Mouse (Mus musculus): ENCODE measurements around the gene Yy2. TPM values are rescaled to one million over a fixed set of nuclear protein-coding genes. Genes with fewer than 3 reads are reported as not detected.

Gene Yy2
- polyA plus RNA-seq (2012; rRNA removed) (2.9 TPM in 1 of 2 replicates, not detected in the other), polyA plus RNA-seq (2014; fragmentation: Nextera tagmentation; extraction: Ambion mirVana) (3.4 and 3.6 TPM in 2 replicates)

GRCm38 (mm10) chrX:157568840-157569239 is at the start of gene Yy2:
TSS of gene Yy2 (minus strand) at chrX:157568985.
- no peak for TF ChIP-seq POLR2A (IDR thresholded peaks at IDR 0.05; ENCODE audit: borderline replicate concordance, extremely low read depth, insufficient read depth, insufficient read length)
- H3K27me3 ChIP-seq (ENCODE audit: control insufficient read depth, insufficient read depth, low read length), result no peaks in the 10 kb centered on the region
- 89% methylated on average over 26 of the region's 26 CpGs for WGBS
- H3K36me3 ChIP-seq (ENCODE audit: control insufficient read depth, insufficient read depth, low read length), result no peaks in the 10 kb centered on the region
- no peak for ATAC-seq (ENCODE audit: low FRiP score, low read depth)
- H3K27ac ChIP-seq (replicated peaks; ENCODE audit: low read depth, low read length), result no peak within 1 kb of the TSS
- no peak for DNase-seq (ENCODE audit: low spot score)
- H3K4me2 ChIP-seq (replicated peaks; ENCODE audit: low read depth, low read length, severe bottlenecking), result no peak within 1 kb of the TSS
- H3K4me1 ChIP-seq (ENCODE audit: control insufficient read depth, insufficient read depth, low read length), result no peaks in the 10 kb centered on the region
- H3K9me3 ChIP-seq (ENCODE audit: control insufficient read depth, low read length), result no peaks in the 10 kb centered on the region
- no peak within 1 kb of the TSS for H3K9ac ChIP-seq (ENCODE audit: low read depth, low read length, severe bottlenecking)
- H3K4me3 ChIP-seq (replicated peaks; ENCODE audit: low read length), result no peak within 1 kb of the TSS

- Histone ChIP-seq H3K9me3 (ENCODE audit: control insufficient read depth, low read length) (no peaks in the 10 kb centered on the region), H3K4me2 (replicated peaks; ENCODE audit: low read depth, low read length, severe bottlenecking) (peak overlapping the region; percentile 41), H3K4me1 (ENCODE audit: control insufficient read depth, insufficient read depth, low read length) (no peaks in the 10 kb centered on the region), H3K36me3 (ENCODE audit: control insufficient read depth, insufficient read depth, low read length) (no peaks in the 10 kb centered on the region), H3K27ac (replicated peaks; ENCODE audit: low read depth, low read length) (no peak overlapping the region), H3K9ac (ENCODE audit: low read depth, low read length, severe bottlenecking) (no peak overlapping the region; the same call in 1 of the 2 replicates), H3K27me3 (ENCODE audit: control insufficient read depth, insufficient read depth, low read length) (no peaks in the 10 kb centered on the region), H3K4me3 (replicated peaks; ENCODE audit: low read length) (0 out of 2 replicates have a peak overlapping the region, but pooled peaks have one; percentile 8)
- ATAC-seq (ENCODE audit: low FRiP score, low read depth), result no peak
- DNase-seq (ENCODE audit: low spot score), result no peak
- 25% methylated on average over 32 of the region's 32 CpGs for WGBS
- no peak for TF ChIP-seq POLR2A (IDR thresholded peaks at IDR 0.05; ENCODE audit: borderline replicate concordance, extremely low read depth, insufficient read depth, insufficient read length)
These were observed 44.1 kb upstream of the Yy2 start for GRCm38 (mm10) chrX:157612894-157613293.

GRCm38 (mm10) chrX:157601450-157601849 is 32.7 kb upstream of the Yy2 start:
- no peak overlapping the region for H3K4me2 ChIP-seq (replicated peaks; ENCODE audit: low read depth, low read length, severe bottlenecking)
- 17% methylated on average over 3 of the region's 3 CpGs for WGBS
- H3K4me3 ChIP-seq (replicated peaks; ENCODE audit: low read length), result no peak overlapping the region
- H3K27ac ChIP-seq (replicated peaks; ENCODE audit: low read depth, low read length), result no peak overlapping the region
- H3K36me3 ChIP-seq (ENCODE audit: control insufficient read depth, insufficient read depth, low read length), result no peaks in the 10 kb centered on the region
- H3K4me1 ChIP-seq (ENCODE audit: control insufficient read depth, insufficient read depth, low read length), result 0 out of 2 replicates have a peak, but pooled peaks cover 3% of the 10 kb centered on the region
- no peaks in the 10 kb centered on the region for H3K27me3 ChIP-seq (ENCODE audit: control insufficient read depth, insufficient read depth, low read length)
- DNase-seq (ENCODE audit: low spot score) (peak; percentile 30), ATAC-seq (ENCODE audit: low FRiP score, low read depth) (no peak)
- H3K9ac ChIP-seq (ENCODE audit: low read depth, low read length, severe bottlenecking), result no peak overlapping the region
- TF ChIP-seq POLR2A (IDR thresholded peaks at IDR 0.05; ENCODE audit: borderline replicate concordance, extremely low read depth, insufficient read depth, insufficient read length), result no peak
- no peaks in the 10 kb centered on the region for H3K9me3 ChIP-seq (ENCODE audit: control insufficient read depth, low read length)

GRCm38 (mm10) chrX:157598186-157598996 is 29.6 kb upstream of the Yy2 start, which contains the start of gene Mbtps2:
TSS of gene Mbtps2 (minus strand) at chrX:157598715.
- 21% methylated on average over 67 of the region's 74 CpGs for WGBS
- Histone ChIP-seq H3K27me3 (ENCODE audit: control insufficient read depth, insufficient read depth, low read length) (no peaks in the 10 kb centered on the region), H3K27ac (replicated peaks; ENCODE audit: low read depth, low read length) (peak within 1 kb of the TSS; percentile 94), H3K4me3 (replicated peaks; ENCODE audit: low read length) (peak within 1 kb of the TSS; percentile 56), H3K9ac (ENCODE audit: low read depth, low read length, severe bottlenecking) (peak within 1 kb of the TSS; percentile 84), H3K36me3 (ENCODE audit: control insufficient read depth, insufficient read depth, low read length) (no peaks in the 10 kb centered on the region), H3K4me1 (ENCODE audit: control insufficient read depth, insufficient read depth, low read length) (0 out of 2 replicates have a peak, but pooled peaks cover 3% of the 10 kb centered on the region), H3K4me2 (replicated peaks; ENCODE audit: low read depth, low read length, severe bottlenecking) (peak within 1 kb of the TSS; percentile 49), H3K9me3 (ENCODE audit: control insufficient read depth, low read length) (no peaks in the 10 kb centered on the region)
- peak; percentile 84 for ATAC-seq (ENCODE audit: low FRiP score, low read depth)
- DNase-seq (ENCODE audit: low spot score), result peak; percentile 64
- no peak for TF ChIP-seq POLR2A (IDR thresholded peaks at IDR 0.05; ENCODE audit: borderline replicate concordance, extremely low read depth, insufficient read depth, insufficient read length)

GRCm38 (mm10) chrX:157597585-157598185 is 28.9 kb upstream of the Yy2 start:
- peak overlapping the region; percentile 49 for H3K4me2 ChIP-seq (replicated peaks; ENCODE audit: low read depth, low read length, severe bottlenecking)
- no peaks in the 10 kb centered on the region for H3K36me3 ChIP-seq (ENCODE audit: control insufficient read depth, insufficient read depth, low read length)
- 0 out of 2 replicates have a peak, but pooled peaks cover 3% of the 10 kb centered on the region for H3K4me1 ChIP-seq (ENCODE audit: control insufficient read depth, insufficient read depth, low read length)
- peak overlapping the region; percentile 84 for H3K9ac ChIP-seq (ENCODE audit: low read depth, low read length, severe bottlenecking)
- peak; percentile 11 for DNase-seq (ENCODE audit: low spot score)
- WGBS, result 17% methylated on average over 17 of the region's 17 CpGs
- no peak for TF ChIP-seq POLR2A (IDR thresholded peaks at IDR 0.05; ENCODE audit: borderline replicate concordance, extremely low read depth, insufficient read depth, insufficient read length)
- H3K9me3 ChIP-seq (ENCODE audit: control insufficient read depth, low read length), result no peaks in the 10 kb centered on the region
- peak overlapping the region; percentile 56 for H3K4me3 ChIP-seq (replicated peaks; ENCODE audit: low read length)
- peak overlapping the region; percentile 94 for H3K27ac ChIP-seq (replicated peaks; ENCODE audit: low read depth, low read length)
- ATAC-seq (ENCODE audit: low FRiP score, low read depth), result peak; percentile 33
- no peaks in the 10 kb centered on the region for H3K27me3 ChIP-seq (ENCODE audit: control insufficient read depth, insufficient read depth, low read length)

Measured in limb, embryonic 14.5 days (tissue).